ENCODE assay signal across 11 mouse cellular contexts in the genomic region with DNA sequence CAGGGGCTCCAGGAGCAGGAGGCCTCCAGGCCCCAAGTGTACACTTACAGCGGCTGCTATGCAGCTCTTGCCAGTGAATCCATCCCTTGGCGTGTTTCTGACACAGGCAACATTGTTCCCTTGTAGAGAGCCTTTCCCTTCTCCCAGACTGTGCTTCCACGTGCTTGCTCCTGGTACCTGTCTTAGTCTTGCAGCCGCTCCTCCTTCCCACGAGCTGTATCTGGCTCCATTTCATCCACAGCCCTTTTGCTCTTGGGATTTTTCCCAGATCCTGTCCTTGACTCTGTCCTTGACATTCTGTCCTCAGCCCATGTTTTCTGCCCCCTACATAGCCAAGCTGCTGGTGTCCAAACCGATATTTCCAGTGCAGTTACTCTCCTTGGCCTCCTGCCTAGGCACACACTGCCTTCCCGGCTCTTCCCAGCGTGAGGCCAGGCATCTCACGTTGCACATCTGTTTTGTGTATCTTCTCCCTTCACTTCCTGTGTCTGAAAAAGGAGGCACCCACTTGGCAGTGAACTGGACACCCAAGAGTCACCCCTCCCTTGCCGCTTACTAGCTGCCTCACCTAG. TPM values are rescaled to one million over a fixed set of nuclear protein-coding genes. Genes with fewer than 3 reads are reported as not detected.
DNase-seq lines count a peak whose midpoint lies in the region; ATAC-seq lines count a peak whose summit lies in the region.
"Had no signal": no experiment of that assay in that cellular context is flagged by ENCODE, and none has a peak within 500 bp of the region (broad histone marks: within the 10 kb centered on the region; RNA-seq: fewer than 3 reads in every experiment).

No protein-coding gene starts in this region.

- H3K4me1 ChIP-seq in forebrain, embryonic 10.5 days: peaks cover 26% of the 10 kb centered on the region
- no peaks in the 10 kb centered on the region for H3K4me1 ChIP-seq in forebrain, embryonic 12.5 days
- peaks cover 33% of the 10 kb centered on the region for H3K4me1 ChIP-seq in heart, embryonic 15.5 days (replicated peaks)
- H3K4me1 ChIP-seq: liver, embryonic 15.5 days; midbrain, embryonic 15.5 days had no signal

- no peaks in the 10 kb centered on the region for H3K27me3 ChIP-seq in forebrain, embryonic 10.5 days (ENCODE audit: poor library complexity, severe bottlenecking)
- H3K27me3 ChIP-seq in forebrain, embryonic 12.5 days: no peaks in the 10 kb centered on the region
- no peaks in the 10 kb centered on the region for H3K27me3 ChIP-seq in heart, embryonic 15.5 days
- H3K27me3 ChIP-seq: liver, embryonic 15.5 days; midbrain, embryonic 15.5 days; Patski had no signal

- no peak overlapping the region for H3K4me3 ChIP-seq in forebrain, embryonic 10.5 days
- no peak overlapping the region for H3K4me3 ChIP-seq in forebrain, embryonic 12.5 days (replicated peaks)
- no peak overlapping the region for H3K4me3 ChIP-seq in heart, embryonic 15.5 days
- H3K4me3 ChIP-seq: liver, embryonic 15.5 days; midbrain, embryonic 15.5 days had no signal

- H3K27ac ChIP-seq in forebrain, embryonic 10.5 days: peak overlapping the region; percentile 31; the same call in 1 of the 2 replicates
- H3K27ac ChIP-seq in forebrain, embryonic 12.5 days: no peak overlapping the region
- peak overlapping the region; percentile 71 for H3K27ac ChIP-seq in heart, embryonic 15.5 days
- H3K27ac ChIP-seq: liver, embryonic 15.5 days; midbrain, embryonic 15.5 days had no signal

- ATAC-seq in forebrain, embryonic 12.5 days (ENCODE audit: low FRiP score): no peak
- 0 out of 2 replicates have a peak, but pooled peaks have one; percentile 45 for ATAC-seq in heart, embryonic 15.5 days (replicated peaks; ENCODE audit: insufficient number of reproducible peaks, insufficient read depth, low FRiP score, low read depth)
- ATAC-seq: midbrain, embryonic 15.5 days; Patski had no signal

- H3K9ac ChIP-seq in forebrain, embryonic 12.5 days: no peak overlapping the region
- H3K9ac ChIP-seq in heart, embryonic 15.5 days: no peak overlapping the region
- H3K9ac ChIP-seq: liver, embryonic 15.5 days; midbrain, embryonic 15.5 days had no signal

- no peaks in the 10 kb centered on the region for H3K36me3 ChIP-seq in forebrain, embryonic 10.5 days (replicated peaks)
- H3K36me3 ChIP-seq in forebrain, embryonic 12.5 days (replicated peaks): no peaks in the 10 kb centered on the region
- no peaks in the 10 kb centered on the region for H3K36me3 ChIP-seq in heart, embryonic 15.5 days
- H3K36me3 ChIP-seq: liver, embryonic 15.5 days; midbrain, embryonic 15.5 days had no signal

- no peak overlapping the region for H3K4me2 ChIP-seq in forebrain, embryonic 12.5 days
- H3K4me2 ChIP-seq in heart, embryonic 15.5 days: no peak overlapping the region
- H3K4me2 ChIP-seq: liver, embryonic 15.5 days; midbrain, embryonic 15.5 days had no signal

- WGBS in forebrain, embryonic 10.5 days: 82% methylated on average over 10 of the region's 10 CpGs
- 80% methylated on average over 10 of the region's 10 CpGs for WGBS in forebrain, embryonic 12.5 days
- 28% methylated on average over 10 of the region's 10 CpGs for WGBS in heart, embryonic 15.5 days

- no peaks in the 10 kb centered on the region for H3K9me3 ChIP-seq in forebrain, embryonic 10.5 days
- H3K9me3 ChIP-seq in forebrain, embryonic 12.5 days: no peaks in the 10 kb centered on the region
- no peaks in the 10 kb centered on the region for H3K9me3 ChIP-seq in heart, embryonic 15.5 days (replicated peaks)
- H3K9me3 ChIP-seq: liver, embryonic 15.5 days; midbrain, embryonic 15.5 days had no signal

- no peak for DNase-seq in forebrain, embryonic 10.5 days (ENCODE audit: extremely low spot score, low spot score)
- DNase-seq in NIH3T3 (ENCODE audit: low read depth): peak; percentile 21
- DNase-seq in gastrocnemius, postnatal 10 days: peak; percentile 57
- no peak for DNase-seq in layer of hippocampus, adult 18-20 months (ENCODE audit: low spot score in 2 of 2)
- DNase-seq in right cerebral cortex, postnatal 4 days: no peak
- DNase-seq in liver: no peak

RNA-seq across cellular contexts. Expression of gene Uaca, which starts 34.8 kb away (rescaled TPM):
- polyA plus RNA-seq in forebrain, embryonic 10.5 days (2016; fragmentation: Nextera tagmentation; extraction: Ambion mirVana): 32.5 and 33.1 TPM in 2 replicates
- 32.4 and 32.5 TPM in 2 replicates for polyA plus RNA-seq in forebrain, embryonic 12.5 days (2016; fragmentation: Nextera tagmentation; extraction: Ambion mirVana)
- 10 to 100 TPM; 84.9 to 90.4 TPM for total RNA-seq in gastrocnemius, postnatal 10 days (2021)
- polyA plus RNA-seq in heart, embryonic 15.5 days (2015; fragmentation: Nextera tagmentation; extraction: Ambion mirVana): 26.0 and 28.8 TPM in 2 replicates
- 1 to 10 TPM; 5.5 to 6.3 TPM for total RNA-seq in layer of hippocampus, adult 18-20 months (2021)

RNA-seq across cellular contexts. Expression of gene Larp6, which starts 46.7 kb away (rescaled TPM):
- 0.74 and 0.82 TPM in 2 replicates for polyA plus RNA-seq in forebrain, embryonic 10.5 days (2016; fragmentation: Nextera tagmentation; extraction: Ambion mirVana)
- 2.2 and 3.0 TPM in 2 replicates for polyA plus RNA-seq in forebrain, embryonic 12.5 days (2016; fragmentation: Nextera tagmentation; extraction: Ambion mirVana)
- total RNA-seq in gastrocnemius, postnatal 10 days (2021): 1 to 10 TPM; 2.2 to 2.9 TPM
- 0.79 and 1.3 TPM in 2 replicates for polyA plus RNA-seq in heart, embryonic 15.5 days (2015; fragmentation: Nextera tagmentation; extraction: Ambion mirVana)
- total RNA-seq in layer of hippocampus, adult 18-20 months (2021): 10 to 100 TPM; 37.3 to 43.1 TPM
- polyA plus RNA-seq: Patski had no signal

Comparison
In these comparisons a context has a peak if more than half of its experiments do, and no peak if none do; other contexts are left out.
1. DNase-seq: peak in NIH3T3 (single experiment) and gastrocnemius, postnatal 10 days (single experiment); none in forebrain, embryonic 10.5 days (single experiment), layer of hippocampus, adult 18-20 months (0 of 2), right cerebral cortex, postnatal 4 days (single experiment) and liver (single experiment).